Mouse (Mus musculus) CH12.LX (cell line): Measurements from ENCODE around the gene Ppm1n. TPM values are rescaled to one million over a fixed set of nuclear protein-coding genes. Genes with fewer than 3 reads are reported as not detected.

Experiments used
- DNase-seq: peaks from one replicate; pipeline ENCODE4 v3.0.0-alpha.2; 2013; ENCODE audit errors: extremely low read depth
- H3K27ac ChIP-seq: 2 replicates; pipeline ENCODE4 v1.5.1; 2012; ENCODE audit warnings: low read depth, mild to moderate bottlenecking, control low read depth, moderate library complexity; ENCODE audit not compliant: insufficient read depth
- H3K27me3 ChIP-seq: replicated peaks from 2 replicates; pipeline ENCODE3; 2012; ENCODE audit warnings: inconsistent platforms
- H3K36me3 ChIP-seq, 2 experiments: replicated peaks in 1 of 2; 2 replicates each; pipeline versions ENCODE3 to v1.6.1; 2012; ENCODE audit warnings: inconsistent platforms in 1 of 2, low read length in 1 of 2, mild to moderate bottlenecking in 1 of 2, mixed read lengths in 1 of 2, moderate library complexity in 1 of 2; ENCODE audit not compliant: control insufficient read depth in 1 of 2, insufficient read depth in 1 of 2
- H3K4me1 ChIP-seq, 2 experiments: 2 replicates each; pipeline ENCODE4 v1.6.1; 2012; ENCODE audit warnings: inconsistent platforms in 1 of 2, moderate library complexity in 1 of 2; ENCODE audit not compliant: insufficient read depth in 2 of 2, control insufficient read depth in 1 of 2
- H3K4me2 ChIP-seq: 2 replicates; pipeline ENCODE4 v1.6.1; 2012; ENCODE audit warnings: low read depth, mild to moderate bottlenecking, control low read depth; ENCODE audit not compliant: poor library complexity, insufficient read depth, severe bottlenecking
- H3K4me3 ChIP-seq, 3 experiments: fragments of 150-350 bp in 1 of 3; sonication (generic) in 1 of 3; replicated peaks in 1 of 3; 2 replicates each; pipeline versions ENCODE3 to v1.5.1; 2011 to 2012; ENCODE audit warnings: low read depth in 2 of 3, low read length in 2 of 3, mild to moderate bottlenecking in 2 of 3, moderate library complexity in 2 of 3, control low read depth in 1 of 3, improper control_type of control experiment in 1 of 3, inconsistent platforms in 1 of 3, mixed read lengths in 1 of 3; ENCODE audit not compliant: poor library complexity in 1 of 3
- H3K79me2 ChIP-seq: replicated peaks from 2 replicates; pipeline ENCODE4 v1.6.1; 2012; ENCODE audit warnings: mild to moderate bottlenecking, moderate library complexity; ENCODE audit not compliant: control insufficient read depth, poor library complexity, insufficient read depth, severe bottlenecking; ENCODE audit errors: extremely low read depth
- H3K9ac ChIP-seq: 2 replicates; pipeline ENCODE4 v1.6.1; 2012; ENCODE audit warnings: low read depth, mild to moderate bottlenecking, control low read depth, moderate library complexity; ENCODE audit not compliant: insufficient read depth
- H3K9me3 ChIP-seq: replicated peaks from 2 replicates; pipeline ENCODE3; 2012; ENCODE audit warnings: low read length, inconsistent platforms, mixed read lengths
- CHD2 ChIP-seq: IDR thresholded peaks from 2 replicates; pipeline ENCODE4 v1.6.1; 2011; ENCODE audit warnings: low read length, improper control_type of control experiment
- CTCF ChIP-seq, 2 experiments: IDR thresholded peaks in 1 of 2; conservative IDR thresholded peaks in 1 of 2; 2 replicates each; pipeline ENCODE4 v1.5.1; 2011 to 2012; ENCODE audit warnings: low read depth in 2 of 2, low read length in 2 of 2, improper control_type of control experiment in 1 of 2, inconsistent platforms in 1 of 2, mild to moderate bottlenecking in 1 of 2, moderate library complexity in 1 of 2
- ELF1 ChIP-seq: IDR thresholded peaks from 2 replicates; pipeline ENCODE4 v1.6.1; 2014; ENCODE audit warnings: low read depth, mild to moderate bottlenecking, inconsistent platforms, low read length, improper control_type of control experiment
- EP300 ChIP-seq: IDR thresholded peaks from 2 replicates; pipeline ENCODE4 v1.6.1; 2011; ENCODE audit warnings: low read length, improper control_type of control experiment
- GABPA ChIP-seq: IDR thresholded peaks from 2 replicates; pipeline ENCODE4 v1.6.1; 2012; ENCODE audit warnings: low read depth, low read length, improper control_type of control experiment, inconsistent platforms; ENCODE audit not compliant: insufficient replicate concordance
- IRF4 ChIP-seq: IDR thresholded peaks from 2 replicates; pipeline ENCODE4 v1.6.1; 2014; ENCODE audit warnings: low read depth, mild to moderate bottlenecking, inconsistent platforms, low read length, improper control_type of control experiment
- JUN ChIP-seq: IDR thresholded peaks from 2 replicates; pipeline ENCODE4 v1.6.1; 2011; ENCODE audit warnings: low read depth, mild to moderate bottlenecking, low read length, improper control_type of control experiment, moderate library complexity; ENCODE audit not compliant: insufficient read depth
- MAFK ChIP-seq: IDR thresholded peaks from 2 replicates; pipeline ENCODE4 v1.6.1; 2011; ENCODE audit warnings: low read length, improper control_type of control experiment; ENCODE audit not compliant: insufficient replicate concordance
- MAZ ChIP-seq: IDR thresholded peaks from 2 replicates; pipeline ENCODE4 v1.6.1; 2012; ENCODE audit warnings: low read depth, mild to moderate bottlenecking, inconsistent platforms, low read length, improper control_type of control experiment, moderate library complexity
- MEF2A ChIP-seq: IDR thresholded peaks from 2 replicates; pipeline ENCODE4 v1.6.1; 2014; ENCODE audit warnings: low read depth, mild to moderate bottlenecking, inconsistent platforms, low read length, improper control_type of control experiment, borderline replicate concordance
- MYC ChIP-seq: IDR thresholded peaks from 2 replicates; pipeline ENCODE4 v1.6.1; 2011; ENCODE audit warnings: low read depth, mild to moderate bottlenecking, improper control_type of control experiment, low read length
- NELFE ChIP-seq: IDR thresholded peaks from 2 replicates; pipeline ENCODE4 v1.6.1; 2011; ENCODE audit warnings: low read depth, low read length, improper control_type of control experiment
- NRF1 ChIP-seq: IDR thresholded peaks from 2 replicates; pipeline ENCODE4 v1.6.1; 2014; ENCODE audit warnings: low read depth, mild to moderate bottlenecking, inconsistent platforms, low read length, improper control_type of control experiment, moderate library complexity
- POLR2A ChIP-seq: IDR thresholded peaks from 2 replicates; pipeline ENCODE4 v1.6.1; 2011; ENCODE audit warnings: low read depth, mild to moderate bottlenecking, improper control_type of control experiment, low read length
- POLR2AphosphoS2 ChIP-seq: IDR thresholded peaks from 2 replicates; pipeline ENCODE4 v1.6.1; 2011; ENCODE audit warnings: low read depth, low read length, improper control_type of control experiment
- RAD21 ChIP-seq: IDR thresholded peaks from 2 replicates; pipeline ENCODE4 v1.6.1; 2011; ENCODE audit warnings: low read depth, mild to moderate bottlenecking, low read length, improper control_type of control experiment, moderate library complexity
- SMC3 ChIP-seq: IDR thresholded peaks from 2 replicates; pipeline ENCODE4 v1.6.1; 2011; ENCODE audit warnings: low read depth, low read length, improper control_type of control experiment
- USF1 ChIP-seq: IDR thresholded peaks from 2 replicates; pipeline ENCODE4 v1.6.1; 2014; ENCODE audit warnings: low read depth, mild to moderate bottlenecking, inconsistent platforms, low read length, improper control_type of control experiment
- USF2 ChIP-seq: conservative IDR thresholded peaks from 2 replicates; pipeline ENCODE4 v1.6.1; 2011; ENCODE audit warnings: low read depth, low read length, improper control_type of control experiment
- ZC3H11A ChIP-seq: IDR thresholded peaks from 2 replicates; pipeline ENCODE4 v1.6.1; 2012; ENCODE audit warnings: low read depth, mild to moderate bottlenecking, inconsistent platforms, low read length, improper control_type of control experiment
- ZKSCAN1 ChIP-seq: IDR thresholded peaks from 2 replicates; pipeline ENCODE4 v1.6.1; 2012; ENCODE audit warnings: low read depth, inconsistent platforms, low read length, improper control_type of control experiment, borderline replicate concordance
- ZMIZ1 ChIP-seq: IDR thresholded peaks from 2 replicates; pipeline ENCODE4 v1.6.1; 2012; ENCODE audit warnings: low read depth, mild to moderate bottlenecking, inconsistent platforms, low read length, improper control_type of control experiment
- dilution Hi-C: fragments of 300-500 bp; cut with MboI; formaldehyde crosslinking; loops from 2 replicates; pipeline ENCODE4 v1.14.3; 2020; ENCODE audit warnings: low sequenced_read_pairs; ENCODE audit not compliant: extremely low pct_unique_long_range_greater_than_20kb, extremely low pct_ligation_motif_present
- in situ Hi-C: fragments of 300-500 bp; cut with MboI; formaldehyde crosslinking; loops from 3 replicates; pipeline ENCODE4 v1.14.3; 2019; ENCODE audit warnings: low sequenced_read_pairs, low pct_ligation_motif_present, low pct_unique_long_range_greater_than_20kb, mixed read lengths
- polyA plus RNA-seq: library from polyadenylated mRNA; unstranded; fragments of >175 nt; gene quantifications from 2 replicates; pipeline ENCODE4 v1.2.1, GENCODE M21; 2012; ENCODE audit warnings: low read depth; ENCODE audit not compliant: insufficient read length
- total RNA-seq, 2 experiments: library from RNA; depleted of rRNA; stranded (reverse); fragments of 300-350 nt in 1 of 2; fragments of >200 nt in 1 of 2; gene quantifications; 2 replicates each; pipeline ENCODE4 v1.2.3; 2012 to 2014

Gene Ppm1n
- total and polyA plus RNA-seq, 3 experiments, result not detected

GRCm38 (mm10) chr7:19304501-19305412 lies 24.9 kb upstream of the Ppm1n start:
- no peak for DNase-seq
- no peak overlapping the region for H3K9ac ChIP-seq
- H3K9me3 ChIP-seq, result no peaks in the 10 kb centered on the region
- peaks cover 2 to 39% of the 10 kb centered on the region in 2 experiments; a peak in 3 of 4 replicates for H3K4me1 ChIP-seq
- in situ Hi-C loops, result loop anchor here (5.0 kb wide), 1 partner anchor 38 kb away; the partner anchor contains the start of gene Ercc1
- no peak for TF ChIP-seq USF2
- no peak for TF ChIP-seq ZKSCAN1
- TF ChIP-seq RAD21, result no peak
- TF ChIP-seq NELFE, result no peak
- no peak for TF ChIP-seq ELF1
- TF ChIP-seq MEF2A, result no peak
- TF ChIP-seq MYC, result no peak
- TF ChIP-seq GABPA, result no peak
- no peak for TF ChIP-seq CTCF (conservative IDR thresholded peaks at IDR 0.05 in 1 of 2, IDR thresholded peaks at IDR 0.05 in 1 of 2; ENCODE audit: low read depth in 2 of 2, low read length in 2 of 2)
- no peak for TF ChIP-seq MAFK
- TF ChIP-seq EP300, result no peak
- TF ChIP-seq CHD2, result no peak
- TF ChIP-seq ZC3H11A, result no peak
- no peak for TF ChIP-seq NRF1
- no peak overlapping the region for H3K4me2 ChIP-seq
- H3K27ac ChIP-seq, result no peak overlapping the region
- H3K36me3 ChIP-seq, result no peaks in the 10 kb centered on the region
- H3K27me3 ChIP-seq, result peaks cover 68% of the 10 kb centered on the region
- dilution Hi-C loops, result no loop called here
- H3K4me3 ChIP-seq, result no peak overlapping the region
- no peaks in the 10 kb centered on the region for H3K79me2 ChIP-seq

GRCm38 (mm10) chr7:19303770-19304169 lies 23.9 kb upstream of the Ppm1n start:
- H3K27me3 ChIP-seq, result peaks cover 59% of the 10 kb centered on the region
- H3K4me2 ChIP-seq, result 0 out of 2 replicates have a peak overlapping the region, but pooled peaks have one; percentile 22
- no peaks in the 10 kb centered on the region for H3K36me3 ChIP-seq
- TF ChIP-seq JUN (no peak), SMC3 (peak; percentile 46), USF2 (no peak), ZMIZ1 (no peak), IRF4 (no peak), MAZ (0 out of 2 replicates have a peak, but pooled peaks have one; percentile 21), RAD21 (peak; percentile 19), USF1 (no peak), CTCF (conservative IDR thresholded peaks at IDR 0.05 in 1 of 2, IDR thresholded peaks at IDR 0.05 in 1 of 2; ENCODE audit: low read depth in 2 of 2, low read length in 2 of 2) (peak in 1 of 2 experiments; percentile 80; a peak in 3 of 4 replicates), ELF1 (no peak), POLR2A (no peak), POLR2AphosphoS2 (no peak)
- H3K27ac ChIP-seq, result no peak overlapping the region
- DNase-seq, result peak; percentile 67
- no peaks in the 10 kb centered on the region for H3K9me3 ChIP-seq
- no peaks in the 10 kb centered on the region for H3K79me2 ChIP-seq
- H3K4me3 ChIP-seq, result no peak overlapping the region
- in situ Hi-C loops, result no loop called here
- no peak overlapping the region for H3K9ac ChIP-seq
- dilution Hi-C loops, result no loop called here
- peaks cover 2 to 33% of the 10 kb centered on the region in 2 experiments; a peak in 3 of 4 replicates for H3K4me1 ChIP-seq
